Comparison of ENCODE assay signal across 14 mouse cellular contexts in genomic region chr6:30528800-30529199, GRCm38 (mm10). TPM values are rescaled to one million over a fixed set of nuclear protein-coding genes. Genes with fewer than 3 reads are reported as not detected.
DNase-seq lines count a peak whose midpoint lies in the region; ATAC-seq and TF ChIP-seq lines count a peak whose summit lies in the region.
"Had no signal": no experiment of that assay in that cellular context is flagged by ENCODE, and none has a peak within 500 bp of the region (broad histone marks: within the 10 kb centered on the region; RNA-seq: fewer than 3 reads in every experiment).

No protein-coding gene starts in this region.

- no peak for TF ChIP-seq POLR2A in heart, adult 2 months (IDR thresholded peaks at IDR 0.05; ENCODE audit: insufficient read depth, low read depth, low read length)

- TF ChIP-seq CTCF in heart, adult 2 months (IDR thresholded peaks at IDR 0.05): no peak

- no peaks in the 10 kb centered on the region for H3K36me3 ChIP-seq in heart, embryonic 13.5 days
- no peaks in the 10 kb centered on the region; the same call in 1 of the 2 replicates for H3K36me3 ChIP-seq in heart, adult 2 months (ENCODE audit: control insufficient read depth, insufficient read depth, low read length)
- H3K36me3 ChIP-seq in lung, embryonic 15.5 days: no peaks in the 10 kb centered on the region
- H3K36me3 ChIP-seq in embryonic facial prominence, embryonic 10.5 days (replicated peaks): no peaks in the 10 kb centered on the region
- H3K36me3 ChIP-seq in limb, embryonic 11.5 days (ENCODE audit: control insufficient read depth, insufficient read depth, low read length): no peaks in the 10 kb centered on the region
- H3K36me3 ChIP-seq: forebrain, embryonic 15.5 days; liver, embryonic 12.5 days had no signal

- no peak overlapping the region for H3K4me2 ChIP-seq in heart, embryonic 13.5 days
- no peak overlapping the region for H3K4me2 ChIP-seq in lung, embryonic 15.5 days
- H3K4me2 ChIP-seq in limb, embryonic 11.5 days (ENCODE audit: low read depth, severe bottlenecking): no peak overlapping the region
- H3K4me2 ChIP-seq: forebrain, embryonic 15.5 days; liver, embryonic 12.5 days had no signal

- no peak for TF ChIP-seq EP300 in heart, adult 2 months (IDR thresholded peaks at IDR 0.05; ENCODE audit: insufficient read depth, low read depth, low read length)

- H3K79me2 ChIP-seq in heart, adult 2 months (replicated peaks; ENCODE audit: control insufficient read depth, insufficient read depth, low read length): no peaks in the 10 kb centered on the region

- intact Hi-C loops in heart, adult 2 months (cut with DNase I): no loop called here

- H3K9ac ChIP-seq in heart, embryonic 13.5 days: peak overlapping the region; percentile 50; the same call in 1 of the 2 replicates
- H3K9ac ChIP-seq in heart, adult 2 months (ENCODE audit: low read depth, low read length): no peak overlapping the region
- no peak overlapping the region for H3K9ac ChIP-seq in lung, embryonic 15.5 days
- no peak overlapping the region for H3K9ac ChIP-seq in limb, embryonic 11.5 days (ENCODE audit: low read length)
- H3K9ac ChIP-seq: forebrain, embryonic 15.5 days; liver, embryonic 12.5 days had no signal

- no peaks in the 10 kb centered on the region for H3K9me3 ChIP-seq in heart, embryonic 13.5 days
- no peaks in the 10 kb centered on the region for H3K9me3 ChIP-seq in lung, embryonic 15.5 days
- H3K9me3 ChIP-seq in embryonic facial prominence, embryonic 10.5 days: no peaks in the 10 kb centered on the region
- no peaks in the 10 kb centered on the region for H3K9me3 ChIP-seq in limb, embryonic 11.5 days (ENCODE audit: control insufficient read depth, low read length)
- H3K9me3 ChIP-seq: forebrain, embryonic 15.5 days; liver, embryonic 12.5 days; megakaryocyte, embryonic 14.5 days had no signal

- WGBS in heart, embryonic 13.5 days: 18% methylated on average over 6 of the region's 6 CpGs
- WGBS in heart, adult 2 months: 18% methylated on average over 6 of the region's 6 CpGs
- 17% methylated on average over 6 of the region's 6 CpGs for WGBS in lung, embryonic 15.5 days
- 67% methylated on average over 6 of the region's 6 CpGs for WGBS in embryonic facial prominence, embryonic 10.5 days
- WGBS in limb, embryonic 11.5 days: 26% methylated on average over 6 of the region's 6 CpGs

- no peak for DNase-seq in heart, adult 2 months
- DNase-seq in lung, postnatal 10 days: no peak
- DNase-seq in embryonic facial prominence, embryonic 10.5 days (ENCODE audit: low spot score): no peak
- peak; percentile 29 for DNase-seq in limb, embryonic 11.5 days (ENCODE audit: low spot score)
- no peak for DNase-seq in spleen, adult 12 weeks (ENCODE audit: low spot score)
- DNase-seq: adrenal gland, adult 8-10 months; gastrocnemius, postnatal 36 days had no signal

- peak; percentile 52; the same call in 1 of the 2 replicates for ATAC-seq in heart, embryonic 13.5 days (ENCODE audit: extremely low read depth, insufficient number of reproducible peaks, low FRiP score, low TSS enrichment)
- peak; percentile 65 for ATAC-seq in lung, embryonic 15.5 days (ENCODE audit: borderline replicate concordance, extremely low read depth, low FRiP score, low TSS enrichment)
- no peak for ATAC-seq in limb, embryonic 11.5 days (ENCODE audit: insufficient number of reproducible peaks, low FRiP score, low TSS enrichment, low read depth)
- ATAC-seq: forebrain, embryonic 15.5 days; liver, embryonic 12.5 days; Patski had no signal

- H3K27ac ChIP-seq in heart, embryonic 13.5 days (replicated peaks): peak overlapping the region; percentile 94
- no peak overlapping the region for H3K27ac ChIP-seq in heart, adult 2 months
- H3K27ac ChIP-seq in lung, embryonic 15.5 days: no peak overlapping the region
- H3K27ac ChIP-seq in embryonic facial prominence, embryonic 10.5 days (replicated peaks): peak overlapping the region; percentile 90
- peak overlapping the region; percentile 83 for H3K27ac ChIP-seq in limb, embryonic 11.5 days (replicated peaks; ENCODE audit: low read depth, low read length)
- H3K27ac ChIP-seq: forebrain, embryonic 15.5 days; liver, embryonic 12.5 days had no signal

- H3K4me3 ChIP-seq in heart, embryonic 13.5 days: no peak overlapping the region
- no peak overlapping the region for H3K4me3 ChIP-seq in heart, adult 2 months
- no peak overlapping the region for H3K4me3 ChIP-seq in lung, embryonic 15.5 days
- no peak overlapping the region for H3K4me3 ChIP-seq in embryonic facial prominence, embryonic 10.5 days
- no peak overlapping the region for H3K4me3 ChIP-seq in limb, embryonic 11.5 days (ENCODE audit: low read depth, low read length)
- H3K4me3 ChIP-seq: forebrain, embryonic 15.5 days; liver, embryonic 12.5 days; megakaryocyte, embryonic 14.5 days had no signal

- no peaks in the 10 kb centered on the region for H3K27me3 ChIP-seq in heart, embryonic 13.5 days (replicated peaks)
- no peaks in the 10 kb centered on the region for H3K27me3 ChIP-seq in heart, adult 2 months (ENCODE audit: control insufficient read depth, insufficient read depth, low read length)
- no peaks in the 10 kb centered on the region for H3K27me3 ChIP-seq in lung, embryonic 15.5 days
- H3K27me3 ChIP-seq in embryonic facial prominence, embryonic 10.5 days (replicated peaks; ENCODE audit: low read depth, poor library complexity, severe bottlenecking): no peaks in the 10 kb centered on the region
- no peaks in the 10 kb centered on the region for H3K27me3 ChIP-seq in limb, embryonic 11.5 days (ENCODE audit: control insufficient read depth, insufficient read depth, low read length)
- H3K27me3 ChIP-seq: forebrain, embryonic 15.5 days had no signal

- H3K4me1 ChIP-seq in heart, embryonic 13.5 days: peaks cover 59% of the 10 kb centered on the region
- H3K4me1 ChIP-seq in heart, adult 2 months (ENCODE audit: control insufficient read depth, insufficient read depth, low read length): peaks cover 2% of the 10 kb centered on the region
- peaks cover 22% of the 10 kb centered on the region for H3K4me1 ChIP-seq in lung, embryonic 15.5 days
- peaks cover 58% of the 10 kb centered on the region for H3K4me1 ChIP-seq in embryonic facial prominence, embryonic 10.5 days
- H3K4me1 ChIP-seq in limb, embryonic 11.5 days (ENCODE audit: control insufficient read depth, insufficient read depth, low read length): peaks cover 38% of the 10 kb centered on the region

RNA-seq across cellular contexts. Expression of gene Cpa2, which starts 12.6 kb away (rescaled TPM):
- polyA plus RNA-seq in heart, embryonic 13.5 days (2015; fragmentation: Nextera tagmentation; extraction: Ambion mirVana): 4.6 and 6.9 TPM in 2 replicates
- total RNA-seq in heart, adult 2 months (2021): not detected
- 0.12 TPM in 1 of 2 replicates, not detected in the other for polyA plus RNA-seq in heart, adult 2 months (2012; rRNA removed)
- polyA plus RNA-seq in lung, embryonic 15.5 days (2015; fragmentation: Nextera tagmentation; extraction: Ambion mirVana): 6.6 and 10.5 TPM in 2 replicates
- polyA plus RNA-seq in embryonic facial prominence, embryonic 10.5 days (2016; fragmentation: Nextera tagmentation; extraction: Ambion mirVana): 18.9 and 22.0 TPM in 2 replicates
- 89.6 and 94.4 TPM in 2 replicates for polyA plus RNA-seq in limb, embryonic 11.5 days (2014; fragmentation: Nextera tagmentation; extraction: Ambion mirVana)
- total RNA-seq: gastrocnemius, postnatal 36 days had no signal
- polyA plus RNA-seq: Patski had no signal

RNA-seq across cellular contexts. Expression of gene Ssmem1, which starts 19.2 kb away (rescaled TPM):
- polyA plus RNA-seq in heart, embryonic 13.5 days (2015; fragmentation: Nextera tagmentation; extraction: Ambion mirVana): not detected in 2 replicates
- not detected for total RNA-seq in heart, adult 2 months (2021)
- polyA plus RNA-seq in heart, adult 2 months (2012; rRNA removed): 0.16 TPM in 1 of 2 replicates, not detected in the other
- polyA plus RNA-seq in lung, embryonic 15.5 days (2015; fragmentation: Nextera tagmentation; extraction: Ambion mirVana): 0.12 TPM in 1 of 2 replicates, not detected in the other
- 0.19 and 0.40 TPM in 2 replicates for polyA plus RNA-seq in embryonic facial prominence, embryonic 10.5 days (2016; fragmentation: Nextera tagmentation; extraction: Ambion mirVana)
- 0.17 and 0.28 TPM in 2 replicates for polyA plus RNA-seq in limb, embryonic 11.5 days (2014; fragmentation: Nextera tagmentation; extraction: Ambion mirVana)
- polyA plus RNA-seq: forebrain, embryonic 15.5 days had no signal

RNA-seq across cellular contexts. Expression of gene Tmem209, which starts 19.2 kb away (rescaled TPM):
- polyA plus RNA-seq in heart, embryonic 13.5 days (2015; fragmentation: Nextera tagmentation; extraction: Ambion mirVana): 24.2 and 25.6 TPM in 2 replicates
- total RNA-seq in heart, adult 2 months (2021): 1 to 10 TPM; 6.3 to 7.5 TPM
- 15.9 and 32.9 TPM in 2 replicates for polyA plus RNA-seq in heart, adult 2 months (2012; rRNA removed)
- 35.3 and 39.6 TPM in 2 replicates for polyA plus RNA-seq in lung, embryonic 15.5 days (2015; fragmentation: Nextera tagmentation; extraction: Ambion mirVana)
- 41.3 and 45.7 TPM in 2 replicates for polyA plus RNA-seq in embryonic facial prominence, embryonic 10.5 days (2016; fragmentation: Nextera tagmentation; extraction: Ambion mirVana)
- 44.5 and 50.0 TPM in 2 replicates for polyA plus RNA-seq in limb, embryonic 11.5 days (2014; fragmentation: Nextera tagmentation; extraction: Ambion mirVana)

RNA-seq across cellular contexts. Expression of gene Cpa4, which starts 39.4 kb away (rescaled TPM):
- 2.5 and 3.3 TPM in 2 replicates for polyA plus RNA-seq in heart, embryonic 13.5 days (2015; fragmentation: Nextera tagmentation; extraction: Ambion mirVana)
- total RNA-seq in heart, adult 2 months (2021): not detected
- polyA plus RNA-seq in heart, adult 2 months (2012; rRNA removed): not detected in 2 replicates
- 0.13 and 0.15 TPM in 2 replicates for polyA plus RNA-seq in lung, embryonic 15.5 days (2015; fragmentation: Nextera tagmentation; extraction: Ambion mirVana)
- polyA plus RNA-seq in embryonic facial prominence, embryonic 10.5 days (2016; fragmentation: Nextera tagmentation; extraction: Ambion mirVana): 0.85 and 1.1 TPM in 2 replicates
- 1.6 and 1.7 TPM in 2 replicates for polyA plus RNA-seq in limb, embryonic 11.5 days (2014; fragmentation: Nextera tagmentation; extraction: Ambion mirVana)
- total RNA-seq: gastrocnemius, postnatal 36 days; layer of hippocampus, postnatal 14 days had no signal
- polyA plus RNA-seq: Patski had no signal

Comparison
In these comparisons a context has a peak if more than half of its experiments do, and no peak if none do; other contexts are left out.
1. H3K27ac ChIP-seq: peak in heart, embryonic 13.5 days (single experiment), embryonic facial prominence, embryonic 10.5 days (single experiment) and limb, embryonic 11.5 days (single experiment); none in heart, adult 2 months (single experiment) and lung, embryonic 15.5 days (single experiment).